Mouse (Mus musculus) ovary, postnatal 36 days (tissue): ENCODE results near the gene Atp6v0c.

ENCODE experiments used
- DNase-seq: peaks from one replicate; pipeline ENCODE4 v3.0.0; 2022; ENCODE audit warnings: low spot score, mixed read lengths

The Atp6v0c gene

GRCm38 (mm10) chr17:24199252-24199651, 29.8 kb upstream of the Atp6v0c start:
- no peak for DNase-seq

- DNase-seq = no peak
Observed at GRCm38 (mm10) chr17:24197032-24197824, 27.7 kb upstream of the Atp6v0c start.

DNA sequence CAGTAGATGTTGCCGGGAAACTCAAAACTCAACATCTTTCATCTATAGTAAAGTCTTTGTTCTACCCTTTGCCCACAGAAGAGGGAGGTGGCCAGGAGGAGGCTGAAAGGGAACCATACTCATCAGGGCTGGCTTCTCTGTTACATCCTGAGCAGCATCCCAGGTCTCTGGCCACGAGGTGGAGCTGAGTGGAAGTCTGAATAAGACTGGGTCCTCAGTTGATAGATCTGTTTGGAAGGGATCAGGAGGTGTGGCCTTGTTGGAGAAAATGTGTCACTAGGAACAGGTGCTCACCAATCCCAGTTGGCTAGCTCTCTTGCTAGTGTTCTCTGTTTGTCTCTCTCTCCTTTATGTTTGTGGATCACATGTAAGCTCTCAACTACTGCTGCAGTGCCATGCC, 25.8 kb upstream of the Atp6v0c start:
- DNase-seq = no peak

- no peak for DNase-seq
Observed at GRCm38 (mm10) chr17:24193769-24194168, 24.3 kb upstream of the Atp6v0c start.

DNA sequence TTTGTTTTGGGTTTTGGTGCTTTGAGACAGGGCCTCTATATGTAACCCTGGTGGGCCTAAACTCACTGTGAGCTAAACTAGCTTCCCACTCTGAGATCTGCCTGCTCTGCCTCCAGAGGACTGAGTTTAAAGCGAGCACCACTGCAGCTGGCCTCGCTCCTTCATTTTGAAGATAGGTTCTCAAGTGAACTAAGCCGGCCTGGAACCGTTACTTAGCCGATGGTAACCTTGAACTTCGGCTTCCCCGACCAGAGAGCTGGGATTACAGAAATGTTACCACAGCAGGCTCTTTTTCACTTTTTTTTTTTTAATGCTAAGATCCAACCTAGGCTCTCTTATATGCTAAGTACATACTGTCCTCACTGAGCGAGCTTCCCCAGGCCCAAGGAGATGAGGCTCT, 23.8 kb upstream of the Atp6v0c start:
- no peak for DNase-seq

DNA sequence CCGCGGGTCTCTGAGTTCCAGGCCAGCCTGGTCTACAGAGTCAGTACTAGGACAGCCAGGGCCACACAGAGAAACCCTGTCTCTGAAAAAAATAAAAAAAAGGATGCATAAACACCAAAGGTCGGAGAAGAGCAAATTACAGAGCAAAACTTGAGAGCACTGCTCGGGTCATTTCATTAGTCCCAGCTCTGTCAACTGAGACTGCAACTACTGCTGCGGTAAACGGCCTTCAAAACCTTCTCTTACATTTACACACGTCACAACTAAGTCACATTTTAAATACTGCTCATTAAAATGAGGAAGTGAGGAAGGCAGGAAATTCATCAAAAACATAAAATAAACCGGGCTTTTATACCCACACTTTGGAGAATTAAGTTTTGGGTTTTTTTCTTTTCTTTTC, 23.3 kb upstream of the Atp6v0c start:
- DNase-seq = no peak

GRCm38 (mm10) chr17:24191481-24191880, 22.0 kb upstream of the Atp6v0c start:
- no peak for DNase-seq

- DNase-seq = no peak
Observed at GRCm38 (mm10) chr17:24190934-24191333, 21.4 kb upstream of the Atp6v0c start.

DNA sequence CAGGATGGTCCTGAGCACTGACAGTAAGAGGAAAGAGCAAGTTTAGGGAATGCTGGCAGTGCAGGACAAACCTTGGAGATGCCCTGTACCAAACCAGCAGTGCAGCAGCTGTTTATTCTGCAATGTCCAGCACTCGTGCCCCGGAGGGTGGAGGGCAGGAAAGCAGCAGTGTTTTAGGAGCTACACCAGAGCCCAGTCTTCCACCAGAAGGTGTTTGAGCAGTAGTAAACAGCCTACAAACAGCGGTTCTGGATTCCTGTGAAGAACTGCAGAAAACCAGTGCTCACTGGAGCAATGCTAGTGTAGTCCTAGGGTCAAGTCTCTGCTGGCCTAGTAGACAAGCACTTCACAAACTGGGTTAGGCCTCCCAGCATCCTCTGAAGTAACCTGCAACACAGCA, 4.8 kb upstream of the Atp6v0c start:
- no peak for DNase-seq

DNA sequence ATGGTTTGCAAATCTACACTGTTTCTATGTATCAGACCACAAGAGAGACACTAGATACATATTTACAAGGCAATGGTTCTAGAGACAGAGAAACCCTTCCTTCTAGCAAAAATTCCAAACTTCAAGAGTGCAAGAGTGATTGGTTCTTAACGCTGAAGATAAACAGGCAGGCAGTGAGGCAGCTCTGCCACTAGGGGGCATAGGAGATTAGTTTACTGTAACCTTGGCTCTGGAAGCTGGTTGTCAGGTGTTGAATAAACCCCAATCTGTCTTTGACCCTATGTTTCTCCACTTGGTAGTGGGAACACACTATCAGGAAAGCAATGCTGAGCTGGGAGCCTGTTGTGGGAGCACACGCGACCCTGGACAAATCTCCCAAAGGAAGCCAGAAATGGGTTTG, 3.9 kb upstream of the Atp6v0c start:
- peak; percentile 48 for DNase-seq

DNA sequence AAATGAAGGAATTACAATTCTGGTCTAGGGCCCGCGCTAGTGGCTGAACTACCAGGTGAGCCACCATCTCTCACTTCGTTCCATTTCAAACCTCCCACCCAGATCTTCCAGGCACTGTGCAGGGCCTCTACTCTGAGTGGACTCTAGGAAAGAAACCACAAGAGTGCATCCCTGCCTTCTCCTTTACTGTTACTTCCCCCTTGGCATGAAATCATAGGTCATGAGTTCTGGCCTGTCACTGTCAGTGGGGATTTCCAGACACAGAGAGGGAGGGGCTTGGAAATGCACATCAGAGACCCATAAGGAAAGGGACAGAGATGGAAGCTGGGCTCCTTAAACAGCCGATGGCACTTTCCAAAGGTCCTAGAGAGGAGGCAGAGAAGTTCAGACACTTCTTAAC, 2.2 kb upstream of the Atp6v0c start:
- no peak for DNase-seq

DNA sequence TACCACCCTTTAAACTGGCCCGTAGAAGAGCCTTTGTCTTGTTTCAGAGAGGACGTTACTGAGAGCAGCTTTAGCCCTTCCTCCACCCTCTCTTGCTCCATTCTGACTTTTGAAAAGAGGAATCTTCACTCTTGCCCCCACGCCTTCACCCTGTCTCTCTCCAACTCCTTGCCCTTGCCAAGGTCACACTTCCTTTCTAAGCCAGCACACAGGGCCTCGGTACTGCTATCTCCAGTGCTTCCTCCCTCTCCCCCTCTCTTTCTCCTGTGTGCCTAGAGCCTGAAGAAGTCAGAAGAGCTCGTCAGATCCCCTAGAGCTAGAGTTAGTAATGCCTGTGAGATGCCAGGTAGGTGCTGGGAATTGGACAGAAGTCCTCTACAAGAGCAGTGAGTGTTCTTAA, 1.2 kb upstream of the Atp6v0c start:
- DNase-seq = no peak

- DNase-seq = no peak
Observed at GRCm38 (mm10) chr17:24170125-24170524, 623 bp upstream of the Atp6v0c start.

DNA sequence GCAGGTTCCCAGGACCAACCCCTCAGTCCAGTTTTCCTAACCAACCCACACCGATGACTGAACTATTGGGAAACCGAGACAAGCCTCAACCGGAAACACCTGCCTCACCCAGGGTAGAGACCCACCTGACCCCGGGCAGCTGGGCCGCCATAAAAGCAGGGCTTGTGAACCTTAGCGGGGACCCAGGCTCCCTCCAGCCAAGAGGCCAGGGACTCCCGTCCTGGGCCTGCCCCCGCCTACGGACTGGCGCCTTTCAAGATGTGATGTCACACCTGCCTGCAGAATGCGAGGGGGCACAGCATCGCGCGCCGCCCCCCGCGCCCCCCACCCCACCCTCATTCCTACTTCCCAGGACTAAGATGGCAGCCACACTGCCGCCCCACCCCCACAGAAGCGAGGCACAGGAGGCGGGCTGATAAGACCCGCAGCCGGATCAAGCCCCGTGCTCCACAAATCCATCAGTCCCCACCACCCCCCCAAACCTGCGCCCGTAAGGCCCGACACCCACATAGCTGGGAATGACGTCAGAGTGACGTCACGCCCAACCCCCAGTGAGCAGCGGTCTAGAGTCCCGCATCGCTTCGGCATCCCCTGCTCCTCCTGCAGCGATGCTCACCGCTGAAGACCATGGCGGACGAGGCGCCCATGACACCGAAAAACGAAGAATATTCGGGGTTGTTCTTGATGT, 768 bp downstream of the Atp6v0c start:
- DNase-seq = no peak

DNA sequence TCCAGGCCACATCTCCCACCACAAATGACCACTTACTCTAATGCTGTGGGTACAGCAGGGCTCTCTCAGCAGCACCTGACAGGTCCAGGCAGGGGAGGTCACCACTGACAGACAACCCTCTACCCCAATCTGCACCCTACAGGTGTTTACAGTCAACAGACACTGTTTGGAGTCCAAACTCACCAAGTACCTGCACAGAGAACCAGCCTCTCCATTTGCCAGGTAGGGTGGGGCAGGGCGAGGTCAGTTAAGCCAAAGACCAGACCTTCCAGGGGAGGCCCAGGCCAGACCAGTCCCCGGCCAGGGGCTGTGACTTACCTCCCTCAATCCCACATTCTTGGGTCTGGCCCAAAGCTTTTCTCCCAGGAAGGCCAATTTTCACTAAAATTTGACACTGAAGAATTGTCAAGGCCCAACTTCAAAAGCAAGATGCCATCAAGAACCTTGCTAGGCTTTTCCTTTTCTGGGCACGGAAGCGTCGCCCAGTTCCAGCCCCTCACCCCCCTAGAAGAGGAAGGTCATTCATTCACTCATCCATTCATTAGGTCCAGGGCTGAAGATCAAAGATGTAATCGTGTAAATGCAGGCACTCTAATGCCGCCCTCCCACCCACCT, 1.5 kb downstream of the Atp6v0c start:
- DNase-seq = no peak

DNA sequence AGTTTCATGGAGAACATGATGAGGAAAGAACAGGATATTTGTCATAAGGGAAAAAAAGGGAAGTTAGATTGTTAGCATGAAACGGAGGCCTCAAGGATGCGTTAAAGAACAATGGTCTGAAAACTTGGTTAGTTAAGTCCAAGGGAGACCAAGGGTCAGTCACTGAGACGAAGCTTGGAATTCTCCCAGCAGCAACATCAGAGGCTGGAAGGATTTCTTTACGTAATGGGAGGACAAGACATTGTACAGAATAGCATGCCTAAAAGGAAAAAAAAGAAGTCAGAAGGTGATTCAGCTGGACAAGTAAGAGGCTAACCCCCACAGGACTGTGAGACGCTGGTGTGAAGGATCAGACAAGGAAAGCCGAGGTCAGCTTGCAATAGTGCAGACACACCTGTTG, 2.4 kb downstream of the Atp6v0c start:
- no peak for DNase-seq

- DNase-seq = no peak
Observed at GRCm38 (mm10) chr17:24164566-24165259, 4.8 kb downstream of the Atp6v0c start.

GRCm38 (mm10) chr17:24163176-24163962, 6.1 kb downstream of the Atp6v0c start, which contains the start of gene Amdhd2:
Gene Amdhd2, minus strand, starts transcription at chr17:24163766.
- DNase-seq = peak; percentile 95

- no peak for DNase-seq
Observed at GRCm38 (mm10) chr17:24162584-24163175, 6.8 kb downstream of the Atp6v0c start.

DNA sequence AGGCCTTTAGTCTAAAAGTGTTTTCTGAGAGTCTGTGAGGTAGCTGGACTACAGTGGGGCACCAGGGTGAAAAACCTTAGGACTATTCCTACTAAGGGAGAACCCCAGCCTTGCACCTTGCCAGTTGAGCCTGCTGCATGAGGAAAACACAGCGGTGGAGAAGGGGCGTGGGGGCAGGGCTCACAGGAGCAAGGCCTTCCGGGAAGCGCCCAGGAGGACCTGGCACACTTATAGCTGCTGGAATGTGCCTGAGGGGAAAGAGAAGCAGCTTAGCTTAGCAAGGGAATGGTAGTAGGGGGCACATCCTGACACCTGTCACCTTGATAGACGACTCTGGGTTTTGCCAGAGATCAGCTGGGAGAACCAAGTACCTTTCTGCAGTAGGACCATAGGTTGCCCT, 8.0 kb downstream of the Atp6v0c start:
- DNase-seq = no peak

DNA sequence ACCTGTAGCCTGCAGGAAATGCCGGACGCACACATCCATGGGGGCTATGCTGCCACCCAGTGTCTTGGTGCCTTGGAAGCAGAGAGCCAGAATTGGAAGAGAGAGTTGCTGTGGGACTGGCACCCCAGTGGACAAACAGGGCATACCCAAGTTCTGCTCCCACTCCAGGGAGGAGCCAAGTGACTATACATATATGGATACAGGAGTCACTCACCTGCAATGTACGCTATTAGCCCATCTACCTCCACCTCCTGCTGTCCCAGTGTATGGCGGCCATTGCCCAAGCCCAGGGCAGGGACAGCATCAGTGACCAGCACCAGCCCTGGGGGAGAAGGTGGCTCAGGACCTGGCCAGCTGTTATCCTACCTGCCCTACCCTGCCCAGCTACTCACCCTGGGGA, 12.0 kb downstream of the Atp6v0c start:
- no peak for DNase-seq
